Comparison of ENCODE assay signal across 20 mouse cellular contexts in genomic region chr4:46976671-46977071, GRCm38 (mm10). TPM values are rescaled to one million over a fixed set of nuclear protein-coding genes. Genes with fewer than 3 reads are reported as not detected.
DNase-seq lines count a peak whose midpoint lies in the region; ATAC-seq lines count a peak whose summit lies in the region.
"Had no signal": no experiment of that assay in that cellular context is flagged by ENCODE, and none has a peak within 500 bp of the region (broad histone marks: within the 10 kb centered on the region; RNA-seq: fewer than 3 reads in every experiment).

No protein-coding gene starts in this region.

- peak; percentile 44 to 51 for DNase-seq in left cerebral cortex, adult 18-20 months (ENCODE audit: low spot score in 2 of 2)
- DNase-seq in left cerebral cortex, adult 11 months (ENCODE audit: low spot score), result no peak
- peak; percentile 81 for DNase-seq in cerebellum, adult 8-10 months
- DNase-seq in thymus, postnatal 4 days, result no peak
- DNase-seq in ovary, adult 18-20 months (ENCODE audit: low spot score), result no peak
- no peak for DNase-seq in lung, postnatal 14 days
- DNase-seq: adrenal gland, adult 8-10 months; heart, postnatal 36 days; kidney, adult 18-20 months; kidney, postnatal 36 days; spleen, adult 18-20 months had no signal

- H3K9ac ChIP-seq in hindbrain, embryonic 16.5 days (ENCODE audit: low read depth, low read length), result no peak overlapping the region
- H3K9ac ChIP-seq: heart, embryonic 12.5 days; liver, embryonic 12.5 days; stomach, embryonic 15.5 days had no signal

- no peaks in the 10 kb centered on the region for H3K36me3 ChIP-seq in hindbrain, embryonic 16.5 days (ENCODE audit: control insufficient read depth, insufficient read depth, low read length)
- H3K36me3 ChIP-seq: G1E; heart, embryonic 12.5 days; limb, embryonic 10.5 days; liver, embryonic 12.5 days; stomach, embryonic 15.5 days had no signal

- H3K4me2 ChIP-seq in hindbrain, embryonic 16.5 days (ENCODE audit: low read length), result no peak overlapping the region
- H3K4me2 ChIP-seq: heart, embryonic 12.5 days; liver, embryonic 12.5 days; stomach, embryonic 15.5 days had no signal

- peak; percentile 83 for ATAC-seq in cerebellum, adult (ENCODE audit: insufficient number of reproducible peaks, low FRiP score, low TSS enrichment)
- ATAC-seq in hindbrain, embryonic 16.5 days, result peak; percentile 34; the same call in 1 of the 2 replicates
- ATAC-seq: liver, embryonic 12.5 days had no signal

- H3K4me1 ChIP-seq in hindbrain, embryonic 16.5 days (ENCODE audit: control insufficient read depth, insufficient read depth, low read depth, low read length), result no peaks in the 10 kb centered on the region; the same call in 1 of the 2 replicates
- H3K4me1 ChIP-seq: heart, embryonic 12.5 days; limb, embryonic 10.5 days; liver, embryonic 12.5 days; stomach, embryonic 15.5 days had no signal

- H3K27me3 ChIP-seq in hindbrain, embryonic 16.5 days (replicated peaks; ENCODE audit: control insufficient read depth, insufficient read depth, low read length), result no peaks in the 10 kb centered on the region

- 67% methylated on average over 11 of the region's 11 CpGs for WGBS in hindbrain, embryonic 16.5 days

- H3K27ac ChIP-seq in hindbrain, embryonic 16.5 days (ENCODE audit: low read depth, low read length), result peak overlapping the region; percentile 9; the same call in 1 of the 2 replicates
- H3K27ac ChIP-seq: limb, embryonic 10.5 days; liver, embryonic 12.5 days; stomach, embryonic 15.5 days had no signal

- no peak overlapping the region for H3K4me3 ChIP-seq in hindbrain, embryonic 16.5 days (ENCODE audit: low read length)
- H3K4me3 ChIP-seq: erythroblast, embryonic 14.5 days; heart, embryonic 12.5 days; limb, embryonic 10.5 days; liver, embryonic 12.5 days; megakaryocyte, embryonic 14.5 days; stomach, embryonic 15.5 days had no signal

- H3K9me3 ChIP-seq in hindbrain, embryonic 16.5 days (ENCODE audit: control insufficient read depth, low read length), result no peaks in the 10 kb centered on the region
- H3K9me3 ChIP-seq: heart, embryonic 12.5 days; limb, embryonic 10.5 days; liver, embryonic 12.5 days; megakaryocyte, embryonic 14.5 days; stomach, embryonic 15.5 days had no signal

RNA-seq across cellular contexts. Expression of gene Gabbr2, which starts 15.0 kb away (rescaled TPM):
- total RNA-seq in left cerebral cortex, adult 18-20 months (2021), result 100 to 1,000 TPM; 233 to 236 TPM
- polyA plus RNA-seq in hindbrain, embryonic 16.5 days (2015; fragmentation: Nextera tagmentation; extraction: Ambion mirVana), result 11.0 and 13.3 TPM in 2 replicates
- total RNA-seq: heart, postnatal 36 days had no signal
- polyA plus RNA-seq: erythroblast, embryonic 14.5 days; G1E had no signal

Comparison
In these comparisons a context has a peak if more than half of its experiments do, and no peak if none do; other contexts are left out.
1. DNase-seq: peak in left cerebral cortex, adult 18-20 months (2 of 2) and cerebellum, adult 8-10 months (single experiment); none in left cerebral cortex, adult 11 months (single experiment), thymus, postnatal 4 days (single experiment), ovary, adult 18-20 months (single experiment) and lung, postnatal 14 days (single experiment).